Mouse (Mus musculus) hindbrain, embryonic 14.5 days (tissue): ENCODE data around the gene Pfdn5. TPM values are rescaled to one million over a fixed set of nuclear protein-coding genes. Genes with fewer than 3 reads are reported as not detected.
A peak's percentile ranks its signal among the peaks of the same experiment; 100 is the strongest.

Experiments
- ATAC-seq: fragments of 200-750 bp; cut with Nextera tagmentation; 2 replicates; pipeline ENCODE4 v1.8.0; 2017; ENCODE audit warnings: moderate number of reproducible peaks, mild to moderate bottlenecking, moderate TSS enrichment, moderate library complexity; ENCODE audit not compliant: low FRiP score
- DNase-seq: peaks from one replicate; pipeline ENCODE4 v3.0.0-alpha.2; 2015; ENCODE audit warnings: low spot score
- H3K27ac ChIP-seq: fragments of 300-500 bp; sonication (generic); 2 replicates; pipeline ENCODE4 v1.5.1; 2014; ENCODE audit warnings: mild to moderate bottlenecking, moderate library complexity
- H3K27me3 ChIP-seq: fragments of 300-500 bp; sonication (generic); 2 replicates; pipeline ENCODE4 v1.6.1; 2014; ENCODE audit warnings: mild to moderate bottlenecking, low read length, mixed read lengths; ENCODE audit not compliant: control insufficient read depth, insufficient read depth
- H3K36me3 ChIP-seq: fragments of 300-500 bp; sonication (generic); replicated peaks from 2 replicates; pipeline ENCODE4 v1.6.1; 2014; ENCODE audit not compliant: control insufficient read depth, insufficient read depth
- H3K4me1 ChIP-seq: fragments of 300-500 bp; sonication (generic); replicated peaks from 2 replicates; pipeline ENCODE4 v1.6.1; 2014; ENCODE audit warnings: antibody characterized with exemption, low read length, mixed read lengths; ENCODE audit not compliant: control insufficient read depth, insufficient read depth
- H3K4me2 ChIP-seq: fragments of 300-500 bp; sonication (generic); replicated peaks from 2 replicates; pipeline ENCODE4 v1.6.1; 2014; ENCODE audit warnings: mild to moderate bottlenecking, moderate library complexity
- H3K4me3 ChIP-seq: fragments of 300-500 bp; sonication (generic); replicated peaks from 2 replicates; pipeline ENCODE4 v1.5.1; 2014; ENCODE audit warnings: mild to moderate bottlenecking, low read length
- H3K9ac ChIP-seq: fragments of 300-500 bp; sonication (generic); 2 replicates; pipeline ENCODE4 v1.6.1; 2014
- H3K9me3 ChIP-seq: fragments of 300-500 bp; sonication (generic); 2 replicates; pipeline ENCODE4 v1.6.1; 2016; ENCODE audit warnings: low read length; ENCODE audit not compliant: control insufficient read depth
- WGBS: fragments of 180-500 bp; shearing (Covaris S2); extraction: QIAGEN DNeasy Blood & Tissue Kit; methylation state at CpG from one replicate; pipeline ENCODE4 v1.1.7; 2014; 5-methylcytosine and 5-hydroxymethylcytosine counted together
- polyA plus RNA-seq: library from polyadenylated mRNA; unstranded; fragments of >200 nt; fragmentation: Nextera tagmentation; extraction: Ambion mirVana; gene quantifications from 2 replicates; pipeline ENCODE4 v1.2.1, GENCODE M21; 2014

The Pfdn5 gene
- polyA plus RNA-seq, 1 experiment from 2014 or later = 626 TPM

DNA sequence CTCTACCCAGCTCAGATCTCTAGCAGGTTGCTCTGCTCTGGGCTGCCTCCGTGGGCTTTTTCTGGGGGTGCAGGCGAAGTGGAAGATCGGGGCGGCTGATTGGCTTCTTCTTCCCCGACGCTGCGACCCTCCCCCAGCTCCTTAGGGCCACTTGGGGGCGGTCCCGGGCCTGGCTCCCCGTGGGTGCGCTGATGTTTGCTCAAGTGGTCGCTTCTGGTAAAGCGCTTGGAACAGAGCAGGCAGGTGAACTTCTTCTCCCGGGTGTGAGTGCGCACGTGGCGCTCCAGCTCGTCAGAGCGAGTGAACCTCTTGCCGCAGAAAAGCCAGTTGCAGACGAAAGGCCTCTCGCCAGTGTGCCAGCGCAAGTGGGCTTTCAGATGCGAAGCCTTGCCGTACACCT lies 32.2 kb downstream of the Pfdn5 start:
- H3K27me3 ChIP-seq = peaks cover 42% of the 10 kb centered on the region
- no peak overlapping the region for H3K9ac ChIP-seq
- no peak overlapping the region for H3K27ac ChIP-seq
- ATAC-seq (no peak; the same call in 1 of the 2 replicates), DNase-seq (no peak)
- no peaks in the 10 kb centered on the region for H3K9me3 ChIP-seq
- H3K4me1 ChIP-seq = peaks cover 21% of the 10 kb centered on the region
- 1% methylated on average over 25 of the region's 25 CpGs for WGBS
- H3K4me2 ChIP-seq = peak overlapping the region; percentile 46
- H3K36me3 ChIP-seq = no peaks in the 10 kb centered on the region
- peak overlapping the region; percentile 13 for H3K4me3 ChIP-seq

DNA sequence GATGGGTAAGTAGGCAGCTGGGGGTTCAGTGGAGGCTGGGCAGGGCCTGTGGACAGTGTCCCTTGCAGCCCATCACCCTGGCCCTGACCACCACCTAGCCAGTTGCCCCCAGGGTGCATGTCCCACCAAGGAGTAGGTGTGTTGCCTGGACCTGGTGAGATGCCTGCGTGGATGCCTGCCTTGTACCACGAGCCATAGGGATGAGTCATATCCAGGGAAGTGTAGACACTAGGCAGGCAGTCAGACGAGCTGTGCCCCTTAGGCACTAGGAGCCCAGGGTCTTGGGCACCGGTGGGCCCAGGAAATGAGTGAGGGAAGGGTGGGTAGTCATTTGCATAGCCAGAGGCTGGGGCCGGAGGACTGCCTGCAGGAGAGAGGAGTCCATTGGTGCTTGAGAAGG lies 32.9 kb downstream of the Pfdn5 start:
- H3K4me3 ChIP-seq = no peak overlapping the region
- 20% methylated on average over 5 of the region's 5 CpGs for WGBS
- no peak overlapping the region for H3K9ac ChIP-seq

DNA sequence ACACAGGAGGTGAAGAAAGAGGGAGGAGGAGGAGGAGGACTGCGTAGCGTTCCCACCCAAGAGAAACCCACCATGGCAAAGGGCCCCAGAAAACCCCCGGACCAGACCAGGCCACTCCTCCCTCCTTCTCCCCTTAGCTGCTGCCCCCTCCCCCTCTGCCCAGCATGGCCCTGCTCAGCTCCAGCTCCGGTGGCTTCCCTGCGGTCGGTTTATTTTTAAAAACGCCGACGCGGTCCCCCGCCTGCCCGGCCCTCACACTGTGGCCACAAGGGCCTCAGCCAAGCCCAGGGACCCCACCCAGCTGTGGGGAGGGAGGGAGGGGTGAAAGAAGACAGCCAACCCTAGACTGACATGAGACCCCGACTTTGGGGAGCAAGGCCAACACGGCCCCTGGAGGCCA lies 36.7 kb downstream of the Pfdn5 start:
- Histone ChIP-seq H3K4me2 (no peak overlapping the region), H3K4me1 (peaks cover 14% of the 10 kb centered on the region; the same call in 1 of the 2 replicates), H3K27ac (no peak overlapping the region), H3K36me3 (no peaks in the 10 kb centered on the region), H3K9me3 (no peaks in the 10 kb centered on the region), H3K9ac (no peak overlapping the region), H3K27me3 (peaks cover 24% of the 10 kb centered on the region), H3K4me3 (no peak overlapping the region)
- DNase-seq = no peak
- ATAC-seq = no peak
- 11% methylated on average over 14 of the region's 14 CpGs for WGBS

More for the DNA sequence above, 32.9 kb downstream of the Pfdn5 start:
- no peak overlapping the region for H3K4me2 ChIP-seq
- peaks cover 21% of the 10 kb centered on the region for H3K4me1 ChIP-seq
- no peaks in the 10 kb centered on the region for H3K9me3 ChIP-seq
- no peak for ATAC-seq
- DNase-seq = no peak
- H3K27me3 ChIP-seq = peaks cover 42% of the 10 kb centered on the region
- no peaks in the 10 kb centered on the region for H3K36me3 ChIP-seq
- no peak overlapping the region for H3K27ac ChIP-seq

DNA sequence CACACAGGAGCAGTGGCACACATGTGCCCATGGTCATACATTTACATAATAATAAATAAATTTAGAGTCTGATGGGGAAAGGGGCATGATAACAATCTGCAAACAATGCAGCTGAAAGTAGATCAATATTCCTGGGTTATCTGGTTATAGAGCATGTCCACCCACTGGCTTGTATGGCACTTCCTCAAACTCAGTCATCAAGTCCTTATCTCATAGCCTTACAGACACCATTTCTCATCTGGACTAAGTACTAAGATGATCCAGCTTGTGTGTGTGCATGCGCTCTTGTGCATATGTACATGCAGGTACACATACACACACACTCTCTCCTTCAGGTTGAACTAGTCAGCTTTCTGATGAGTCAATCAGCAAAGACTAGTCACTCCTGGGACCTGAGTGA lies 38.8 kb downstream of the Pfdn5 start:
- DNase-seq = no peak
- Histone ChIP-seq H3K9ac (no peak overlapping the region), H3K4me1 (peaks cover 5% of the 10 kb centered on the region; the same call in 1 of the 2 replicates), H3K36me3 (no peaks in the 10 kb centered on the region), H3K9me3 (no peaks in the 10 kb centered on the region), H3K27me3 (peaks cover 5% of the 10 kb centered on the region; the same call in 1 of the 2 replicates), H3K4me3 (no peak overlapping the region), H3K27ac (no peak overlapping the region), H3K4me2 (no peak overlapping the region)
- 100% methylated on average over 1 of the region's 1 CpGs for WGBS
- ATAC-seq = no peak

DNA sequence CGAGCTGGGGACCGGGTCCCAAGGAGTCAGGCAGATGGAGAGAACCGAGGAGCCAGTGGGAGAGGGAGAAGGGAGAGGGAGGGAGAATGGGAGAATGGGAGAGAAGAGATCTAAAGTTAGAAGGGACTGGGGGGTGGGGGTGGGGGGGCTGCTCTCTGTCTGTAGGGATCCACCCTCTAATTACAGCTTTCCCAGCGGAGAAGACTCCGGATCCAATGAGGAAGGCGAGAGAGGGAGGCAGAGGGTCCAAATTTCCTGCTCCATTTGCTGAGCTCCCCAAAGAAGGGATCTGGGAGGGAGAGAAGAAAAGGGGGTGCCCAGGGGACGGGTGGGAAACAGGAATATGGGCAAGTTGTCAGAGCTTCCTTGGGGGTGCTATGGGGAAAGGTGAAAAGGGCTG lies 40.3 kb downstream of the Pfdn5 start:
- Histone ChIP-seq H3K27me3 (peaks cover 4% of the 10 kb centered on the region; the same call in 1 of the 2 replicates), H3K27ac (peak overlapping the region; percentile 20; the same call in 1 of the 2 replicates), H3K4me2 (peak overlapping the region; percentile 53), H3K4me1 (peaks cover 7% of the 10 kb centered on the region; the same call in 1 of the 2 replicates), H3K9ac (peak overlapping the region; percentile 54), H3K4me3 (peak overlapping the region; percentile 27), H3K9me3 (no peaks in the 10 kb centered on the region), H3K36me3 (no peaks in the 10 kb centered on the region)
- 7% methylated on average over 7 of the region's 7 CpGs for WGBS
- ATAC-seq = no peak
- no peak for DNase-seq

DNA sequence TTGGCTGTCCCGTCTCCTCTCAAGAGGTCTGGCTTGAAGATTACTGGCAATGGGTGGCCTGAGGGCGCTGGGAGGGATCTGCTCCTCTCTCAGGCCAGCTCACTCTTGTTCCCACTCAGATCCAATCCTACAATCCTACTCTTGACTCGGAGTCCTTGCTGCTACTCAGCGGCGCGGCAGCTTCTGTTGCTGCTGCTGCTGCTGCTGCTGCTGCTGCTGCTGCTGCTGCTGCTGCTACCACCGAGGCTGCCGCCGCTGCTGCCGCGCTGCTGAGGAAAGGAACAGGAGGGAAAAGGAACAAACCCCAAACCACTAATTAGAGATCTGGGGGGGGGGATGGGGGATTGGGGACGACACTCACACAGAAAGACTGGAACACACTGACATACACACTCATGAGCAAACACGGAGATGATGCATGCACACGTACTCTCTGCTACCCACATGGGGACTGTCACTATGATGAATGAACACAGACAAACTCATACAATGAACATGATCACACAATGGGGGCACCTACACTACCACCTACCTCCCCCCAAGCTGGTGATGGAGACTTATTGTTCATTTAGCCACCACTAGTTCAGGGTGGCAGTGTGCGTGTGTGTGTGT lies 40.9 kb downstream of the Pfdn5 start, which contains the start of gene Sp7:
Sp7 (minus strand) TSS at position 450 of the 612 bp plus-strand sequence.
- H3K27ac ChIP-seq = peak within 1 kb of the TSS; percentile 20; the same call in 1 of the 2 replicates
- H3K4me3 ChIP-seq = peak within 1 kb of the TSS; percentile 27
- no peaks in the 10 kb centered on the region for H3K36me3 ChIP-seq
- H3K9me3 ChIP-seq = no peaks in the 10 kb centered on the region
- peaks cover 4% of the 10 kb centered on the region; the same call in 1 of the 2 replicates for H3K27me3 ChIP-seq
- peaks cover 7% of the 10 kb centered on the region; the same call in 1 of the 2 replicates for H3K4me1 ChIP-seq
- H3K9ac ChIP-seq = peak within 1 kb of the TSS; percentile 54
- ATAC-seq (0 out of 2 replicates have a peak, but pooled peaks have one; percentile 43), DNase-seq (peak; percentile 38)
- 4% methylated on average over 15 of the region's 15 CpGs for WGBS
- peak within 1 kb of the TSS; percentile 53 for H3K4me2 ChIP-seq

DNA sequence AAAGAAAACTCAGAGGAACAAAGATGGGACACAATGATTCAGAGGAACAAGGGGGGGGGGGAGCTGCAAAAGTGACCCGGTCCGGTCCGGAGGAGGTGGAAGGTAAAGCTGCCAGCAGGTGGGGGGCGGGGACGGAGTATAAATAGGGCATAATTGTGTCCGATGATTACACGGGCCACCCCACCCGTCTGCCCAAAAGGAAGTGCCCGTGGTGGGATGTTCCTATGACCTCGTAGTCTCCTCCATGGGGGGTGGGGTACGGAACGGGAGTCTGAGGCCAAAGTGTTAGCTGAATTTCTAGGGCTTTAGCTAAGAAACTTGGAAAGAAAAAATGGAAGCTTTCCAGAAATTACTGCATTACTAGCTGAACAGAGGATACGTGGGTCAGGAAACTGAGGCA lies 44.1 kb downstream of the Pfdn5 start:
- no peak overlapping the region for H3K4me2 ChIP-seq
- peaks cover 7% of the 10 kb centered on the region; the same call in 1 of the 2 replicates for H3K4me1 ChIP-seq
- no peak overlapping the region for H3K27ac ChIP-seq
- 17% methylated on average over 13 of the region's 13 CpGs for WGBS
- no peaks in the 10 kb centered on the region for H3K36me3 ChIP-seq
- H3K27me3 ChIP-seq = peaks cover 4% of the 10 kb centered on the region; the same call in 1 of the 2 replicates
- H3K4me3 ChIP-seq = no peak overlapping the region
- no peaks in the 10 kb centered on the region for H3K9me3 ChIP-seq
- DNase-seq (no peak), ATAC-seq (no peak)
- H3K9ac ChIP-seq = no peak overlapping the region

DNA sequence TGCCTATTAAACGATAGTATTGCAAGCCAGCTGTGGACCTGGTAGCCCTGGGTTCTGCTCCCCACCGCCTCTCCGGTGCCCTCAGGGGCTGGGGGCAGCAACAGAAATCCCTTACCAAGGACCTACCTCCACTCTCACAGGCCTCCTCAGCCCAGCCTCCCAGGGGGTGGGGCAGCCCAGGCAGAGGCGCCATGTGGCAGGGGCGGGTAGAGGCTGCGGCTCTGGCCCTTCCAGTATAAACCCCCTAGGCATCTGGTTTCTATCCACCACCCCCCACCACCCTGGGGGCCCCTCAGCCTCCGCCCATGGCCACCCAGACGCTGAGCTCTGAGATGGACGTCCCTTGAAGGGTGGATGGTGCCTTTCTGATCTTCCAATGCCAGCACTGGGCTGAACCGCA lies 44.8 kb downstream of the Pfdn5 start:
- ATAC-seq (no peak), DNase-seq (no peak)
- Histone ChIP-seq H3K4me2 (no peak overlapping the region), H3K27me3 (no peaks in the 10 kb centered on the region), H3K9me3 (no peaks in the 10 kb centered on the region), H3K4me3 (no peak overlapping the region), H3K27ac (no peak overlapping the region), H3K9ac (0 out of 2 replicates have a peak overlapping the region, but pooled peaks have one; percentile 16), H3K36me3 (no peaks in the 10 kb centered on the region), H3K4me1 (peaks cover 7% of the 10 kb centered on the region; the same call in 1 of the 2 replicates)
- WGBS = 10% methylated on average over 10 of the region's 10 CpGs

DNA sequence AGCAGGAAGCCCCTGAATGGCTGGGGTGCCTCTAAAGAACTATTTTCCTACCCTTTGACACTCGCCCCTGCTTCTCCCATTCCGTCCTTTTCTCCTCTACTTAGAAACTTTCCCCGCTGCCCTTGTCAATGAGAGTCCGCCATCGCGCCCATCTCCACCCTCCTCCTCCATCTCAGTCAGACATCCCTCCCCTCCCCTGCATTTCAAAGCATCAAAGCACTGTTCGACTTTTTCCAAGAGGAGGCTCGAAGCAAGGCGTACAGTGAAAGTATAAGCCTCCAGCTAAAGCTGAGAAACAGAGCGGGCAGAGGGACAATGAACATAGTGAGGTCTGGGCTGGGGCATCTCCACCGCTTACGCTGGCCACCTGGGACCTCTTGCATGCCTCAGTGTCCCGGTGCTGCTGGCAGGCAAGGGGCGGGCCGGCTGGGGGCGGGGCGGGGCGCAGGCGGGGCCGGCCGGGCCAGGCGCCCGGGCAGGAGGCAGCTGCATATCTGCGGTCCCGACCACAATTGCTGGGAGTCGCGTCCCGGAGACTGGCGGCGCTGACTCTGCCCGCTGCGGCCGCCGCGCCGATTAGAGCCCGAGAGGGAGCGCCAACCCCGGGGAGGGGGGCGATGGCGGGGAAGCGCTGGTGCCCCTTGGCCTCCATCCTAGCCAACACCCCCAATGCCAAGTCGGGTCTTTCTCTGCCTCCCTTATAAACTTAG lies 50.7 kb downstream of the Pfdn5 start:
- ATAC-seq (peak; percentile 83; the same call in 1 of the 2 replicates), DNase-seq (no peak)
- Histone ChIP-seq H3K9ac (peak overlapping the region; percentile 60), H3K4me2 (peak overlapping the region; percentile 99), H3K9me3 (no peaks in the 10 kb centered on the region), H3K4me3 (peak overlapping the region; percentile 55), H3K27me3 (no peaks in the 10 kb centered on the region), H3K36me3 (no peaks in the 10 kb centered on the region), H3K4me1 (peaks cover 12% of the 10 kb centered on the region; the same call in 1 of the 2 replicates), H3K27ac (peak overlapping the region; percentile 64; the same call in 1 of the 2 replicates)
- WGBS = 0% methylated on average over 38 of the region's 43 CpGs
